Mouse (Mus musculus) A20 (cell line): ENCODE results near the gene Stambp.

Experiments used
- DNase-seq: peaks from one replicate; pipeline ENCODE4 v3.0.0-alpha.2; 2011; ENCODE audit warnings: low read depth, low spot score

Gene Stambp

GRCm38 (mm10) chr6:83568901-83569862 is 3.3 kb downstream of the Stambp start:
- peak; percentile 30 for DNase-seq

GRCm38 (mm10) chr6:83555972-83556371 is 16.6 kb downstream of the Stambp start:
- DNase-seq, result no peak

GRCm38 (mm10) chr6:83548346-83548745 is 24.2 kb downstream of the Stambp start:
- DNase-seq, result no peak

- no peak for DNase-seq
Observed at GRCm38 (mm10) chr6:83545778-83546177, 26.8 kb downstream of the Stambp start.

GRCm38 (mm10) chr6:83541756-83542456 is 30.6 kb downstream of the Stambp start:
- DNase-seq, result no peak

- no peak for DNase-seq
Observed at GRCm38 (mm10) chr6:83540017-83540416, 32.5 kb downstream of the Stambp start.

GRCm38 (mm10) chr6:83536795-83537059 is 35.8 kb downstream of the Stambp start:
- no peak for DNase-seq

- DNase-seq, result no peak
Observed at GRCm38 (mm10) chr6:83536028-83536794, 36.3 kb downstream of the Stambp start, which contains the start of gene Actg2. Actg2 (minus strand) TSS chr6:83536265.

GRCm38 (mm10) chr6:83532608-83533007 is 39.9 kb downstream of the Stambp start:
- DNase-seq, result no peak

GRCm38 (mm10) chr6:83523194-83523593 is 49.3 kb downstream of the Stambp start:
- no peak for DNase-seq

GRCm38 (mm10) chr6:83521784-83522183 is 50.7 kb downstream of the Stambp start:
- DNase-seq, result no peak

- DNase-seq, result no peak
Observed at GRCm38 (mm10) chr6:83518637-83519036, 53.9 kb downstream of the Stambp start.

GRCm38 (mm10) chr6:83515172-83515571 is 57.4 kb downstream of the Stambp start:
- no peak for DNase-seq

- DNase-seq, result peak; percentile 48
Observed at GRCm38 (mm10) chr6:83512495-83512894, 60.0 kb downstream of the Stambp start.

- DNase-seq, result no peak
Observed at GRCm38 (mm10) chr6:83510210-83510609, 62.3 kb downstream of the Stambp start.

GRCm38 (mm10) chr6:83509442-83509841 is 63.1 kb downstream of the Stambp start:
- DNase-seq, result no peak

- no peak for DNase-seq
Observed at GRCm38 (mm10) chr6:83507168-83507546, 65.4 kb downstream of the Stambp start.

GRCm38 (mm10) chr6:83506258-83507167 is 66.0 kb downstream of the Stambp start, which contains the start of gene Dguok:
Dguok (minus strand) TSS chr6:83506969.
- peak; percentile 94 for DNase-seq

- no peak for DNase-seq
Observed at GRCm38 (mm10) chr6:83505554-83505953, 67.0 kb downstream of the Stambp start.

GRCm38 (mm10) chr6:83503361-83503760 is 69.2 kb downstream of the Stambp start:
- no peak for DNase-seq

- DNase-seq, result no peak
Observed at GRCm38 (mm10) chr6:83502656-83503055, 69.9 kb downstream of the Stambp start.
